Mouse (Mus musculus): ENCODE measurements at regions not wholly inside any gene's neighbourhood (a gene's known extent, or its start where the extent isn't known, plus 50 kb on each side); places are given as distances from the start of the nearest gene placed in this dataset.

DNA sequence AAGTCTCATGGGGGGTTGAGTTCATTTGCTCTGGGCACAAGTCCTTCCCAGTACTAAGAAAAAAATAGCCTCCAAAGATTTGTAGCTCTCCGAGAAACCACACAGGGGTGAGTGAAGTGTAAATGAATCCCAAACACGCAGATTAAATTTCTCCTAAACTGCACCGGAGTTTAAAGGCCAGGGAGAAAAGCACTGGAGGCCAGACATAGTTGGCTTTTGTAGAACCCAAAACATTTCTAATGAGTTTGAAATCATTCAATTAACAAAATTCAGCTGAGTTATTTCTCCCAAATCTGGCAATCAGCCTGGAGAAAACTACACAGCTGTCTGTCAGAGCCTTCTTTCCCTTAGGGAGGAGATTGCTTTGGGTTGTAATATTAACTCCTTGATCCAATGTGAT, 166.2 kb upstream of the Cdkn3 start:
- ATAC-seq (replicated peaks; ENCODE audit: low FRiP score): no peak
- Histone ChIP-seq H3K4me1 (replicated peaks; ENCODE audit: control insufficient read depth, insufficient read depth, low read length) (peaks cover 7% of the 10 kb centered on the region), H3K9me3 (ENCODE audit: control insufficient read depth, low read length) (no peaks in the 10 kb centered on the region), H3K27ac (ENCODE audit: low read depth, low read length) (no peak overlapping the region), H3K4me2 (no peak overlapping the region), H3K4me3 (ENCODE audit: low read depth, low read length) (no peak overlapping the region), H3K36me3 (ENCODE audit: control insufficient read depth, insufficient read depth, low read length) (no peaks in the 10 kb centered on the region), H3K9ac (ENCODE audit: low read depth, low read length) (no peak overlapping the region), H3K27me3 (replicated peaks; ENCODE audit: control insufficient read depth, insufficient read depth, low read length) (no peaks in the 10 kb centered on the region)
- no peak for DNase-seq (ENCODE audit: low spot score)
- WGBS: 78% methylated on average over 3 of the region's 3 CpGs

DNA sequence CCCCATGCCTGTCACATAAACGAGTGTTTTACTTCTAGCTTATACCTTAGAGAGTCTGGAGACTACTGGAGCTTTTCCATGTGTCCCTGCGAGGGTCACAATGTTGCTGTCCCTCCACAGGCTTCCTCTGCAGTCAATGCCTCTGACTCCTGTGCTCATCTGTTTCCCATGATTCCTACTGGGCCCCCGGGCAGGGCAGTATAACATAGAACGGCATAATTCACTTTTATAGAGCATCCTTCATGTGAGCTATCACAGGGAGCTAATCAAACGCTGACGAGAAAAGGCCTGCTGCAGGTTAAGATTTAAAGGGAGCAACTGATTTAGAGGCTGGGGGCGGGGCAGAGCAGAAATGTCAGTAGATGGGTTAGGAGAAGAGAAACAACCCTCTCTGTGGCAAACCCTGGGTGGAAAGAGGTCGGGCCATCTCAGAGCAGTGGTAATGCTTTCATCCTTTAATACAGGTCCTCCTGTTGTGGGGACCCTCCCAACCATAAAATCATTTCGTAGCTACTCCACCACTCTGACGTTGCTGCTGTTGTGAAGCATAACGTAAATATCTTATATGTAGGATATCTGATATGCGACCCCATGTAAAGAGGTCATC, 168.5 kb upstream of the Cdkn3 start:
- H3K9ac ChIP-seq (ENCODE audit: low read depth, low read length): no peak overlapping the region
- WGBS: 73% methylated on average over 12 of the region's 12 CpGs
- DNase-seq (ENCODE audit: low spot score): no peak
- no peaks in the 10 kb centered on the region for H3K27me3 ChIP-seq (replicated peaks; ENCODE audit: control insufficient read depth, insufficient read depth, low read length)
- no peak overlapping the region for H3K4me3 ChIP-seq (ENCODE audit: low read depth, low read length)
- no peaks in the 10 kb centered on the region for H3K9me3 ChIP-seq (ENCODE audit: control insufficient read depth, low read length)
- no peaks in the 10 kb centered on the region for H3K36me3 ChIP-seq (ENCODE audit: control insufficient read depth, insufficient read depth, low read length)
- no peak overlapping the region for H3K27ac ChIP-seq (ENCODE audit: low read depth, low read length)
- H3K4me2 ChIP-seq: no peak overlapping the region
- ATAC-seq (replicated peaks; ENCODE audit: low FRiP score): no peak
- H3K4me1 ChIP-seq (replicated peaks; ENCODE audit: control insufficient read depth, insufficient read depth, low read length): peaks cover 4% of the 10 kb centered on the region; the same call in 1 of the 2 replicates

DNA sequence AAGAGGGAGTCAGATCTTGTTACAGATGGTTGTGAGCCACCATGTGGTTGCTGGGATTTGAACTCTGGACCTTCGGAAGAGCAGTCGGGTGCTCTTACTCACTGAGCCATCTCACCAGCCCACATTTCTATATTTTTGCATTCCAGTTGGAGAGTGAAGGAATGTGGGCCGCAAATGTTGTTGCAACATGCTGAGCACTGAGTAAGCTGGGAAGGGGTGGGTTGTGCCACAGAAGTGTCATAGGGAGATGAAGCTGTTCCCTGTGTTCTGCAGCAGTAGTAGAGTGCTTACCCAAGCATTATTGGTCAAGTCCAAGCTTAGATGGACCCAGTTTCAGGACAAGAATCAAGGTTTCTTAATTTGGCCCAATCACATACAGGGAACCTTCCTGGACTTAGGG, 169.1 kb upstream of the Cdkn3 start:
- ATAC-seq (replicated peaks; ENCODE audit: low FRiP score): no peak
- Histone ChIP-seq H3K4me2 (no peak overlapping the region), H3K4me1 (replicated peaks; ENCODE audit: control insufficient read depth, insufficient read depth, low read length) (peaks cover 2% of the 10 kb centered on the region; the same call in 1 of the 2 replicates), H3K9me3 (ENCODE audit: control insufficient read depth, low read length) (no peaks in the 10 kb centered on the region), H3K27me3 (replicated peaks; ENCODE audit: control insufficient read depth, insufficient read depth, low read length) (no peaks in the 10 kb centered on the region), H3K9ac (ENCODE audit: low read depth, low read length) (no peak overlapping the region), H3K36me3 (ENCODE audit: control insufficient read depth, insufficient read depth, low read length) (no peaks in the 10 kb centered on the region), H3K4me3 (ENCODE audit: low read depth, low read length) (no peak overlapping the region), H3K27ac (ENCODE audit: low read depth, low read length) (no peak overlapping the region)
- 96% methylated on average over 3 of the region's 3 CpGs for WGBS
- DNase-seq (ENCODE audit: low spot score): no peak

DNA sequence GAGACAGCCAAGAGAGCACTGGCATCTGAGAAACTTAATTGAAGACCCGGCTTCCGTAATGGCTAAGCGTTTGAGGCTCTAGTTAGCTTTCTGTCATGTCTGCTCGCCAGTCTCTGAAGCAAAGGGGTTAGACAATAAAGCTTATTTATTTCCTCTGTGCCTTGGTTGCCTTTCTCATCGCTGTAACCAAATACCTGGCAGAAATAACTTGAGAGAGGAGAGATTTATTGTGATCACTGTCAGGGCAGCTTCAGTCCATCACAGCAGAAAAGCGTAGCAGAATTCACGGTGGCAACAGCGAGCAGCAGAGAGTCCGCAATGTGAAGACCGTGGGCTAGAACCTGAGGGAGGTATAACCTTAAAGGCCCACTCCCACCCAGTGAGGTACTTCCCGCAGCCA, 174.2 kb upstream of the Cdkn3 start:
- WGBS: 75% methylated on average over 11 of the region's 11 CpGs
- no peak overlapping the region for H3K4me2 ChIP-seq

DNA sequence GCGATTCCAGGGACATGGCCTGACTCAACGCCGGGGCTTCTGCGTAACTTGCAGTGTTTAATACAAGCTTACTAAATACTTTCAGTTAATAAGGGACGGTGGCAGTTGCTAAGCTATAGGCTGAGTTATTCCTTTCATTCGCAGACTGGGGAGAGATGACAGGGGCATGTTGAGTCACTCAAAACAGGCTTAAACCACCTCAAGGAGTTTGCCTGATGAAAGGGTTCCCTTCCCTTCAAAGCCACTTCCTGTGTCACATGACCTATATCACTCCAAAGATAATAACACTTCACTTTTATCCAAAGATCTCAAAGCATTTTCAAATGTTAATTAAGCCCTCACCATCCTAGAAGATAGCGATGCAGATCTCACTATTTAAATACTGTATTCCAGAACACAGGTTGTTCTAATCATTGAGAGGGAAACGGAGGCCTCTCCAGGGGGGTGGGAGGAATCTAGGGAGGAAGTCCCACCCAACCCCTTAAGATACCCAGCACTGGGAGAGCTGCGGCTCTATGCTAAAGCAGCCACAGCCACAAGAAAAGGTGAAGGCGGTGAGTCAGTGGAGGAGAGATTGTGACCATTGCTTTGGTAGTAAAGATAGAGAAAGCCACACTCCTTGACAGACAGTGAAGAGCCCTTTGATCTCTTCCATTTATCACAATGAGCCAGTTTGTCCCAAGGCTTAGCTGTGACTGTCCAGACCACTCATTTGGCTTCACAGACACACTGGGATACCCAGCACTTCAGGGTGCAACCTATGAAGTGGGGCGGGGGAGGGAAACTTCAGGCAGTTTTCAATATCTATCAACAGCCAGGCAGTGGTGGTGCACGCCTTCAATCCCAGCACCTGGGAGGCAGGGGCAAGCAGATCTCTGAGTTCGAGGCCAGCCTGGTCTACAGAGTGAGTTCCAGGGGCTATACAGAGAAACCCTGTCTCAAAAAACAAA, 182.0 kb upstream of the Cdkn3 start:
- Histone ChIP-seq H3K36me3 (ENCODE audit: control insufficient read depth, insufficient read depth, low read length) (no peaks in the 10 kb centered on the region), H3K9me3 (ENCODE audit: control insufficient read depth, low read length) (no peaks in the 10 kb centered on the region), H3K27me3 (replicated peaks; ENCODE audit: control insufficient read depth, insufficient read depth, low read length) (no peaks in the 10 kb centered on the region), H3K4me1 (replicated peaks; ENCODE audit: control insufficient read depth, insufficient read depth, low read length) (peaks cover 21% of the 10 kb centered on the region), H3K4me2 (peak overlapping the region; percentile 38), H3K27ac (ENCODE audit: low read depth, low read length) (peak overlapping the region; percentile 62; the same call in 1 of the 2 replicates), H3K4me3 (ENCODE audit: low read depth, low read length) (no peak overlapping the region), H3K9ac (ENCODE audit: low read depth, low read length) (no peak overlapping the region)
- peak; percentile 69 for ATAC-seq (replicated peaks; ENCODE audit: low FRiP score)
- 39% methylated on average over 13 of the region's 13 CpGs for WGBS
- no peak for DNase-seq (ENCODE audit: low spot score)

More for the DNA sequence above, 174.2 kb upstream of the Cdkn3 start:
- no peaks in the 10 kb centered on the region for H3K27me3 ChIP-seq (replicated peaks; ENCODE audit: control insufficient read depth, insufficient read depth, low read length)
- DNase-seq (ENCODE audit: low spot score) (no peak), ATAC-seq (replicated peaks; ENCODE audit: low FRiP score) (no peak)
- H3K9me3 ChIP-seq (ENCODE audit: control insufficient read depth, low read length): no peaks in the 10 kb centered on the region
- H3K4me3 ChIP-seq (ENCODE audit: low read depth, low read length): no peak overlapping the region
- H3K36me3 ChIP-seq (ENCODE audit: control insufficient read depth, insufficient read depth, low read length): no peaks in the 10 kb centered on the region
- no peaks in the 10 kb centered on the region for H3K4me1 ChIP-seq (replicated peaks; ENCODE audit: control insufficient read depth, insufficient read depth, low read length)
- H3K27ac ChIP-seq (ENCODE audit: low read depth, low read length): no peak overlapping the region
- no peak overlapping the region for H3K9ac ChIP-seq (ENCODE audit: low read depth, low read length)

DNA sequence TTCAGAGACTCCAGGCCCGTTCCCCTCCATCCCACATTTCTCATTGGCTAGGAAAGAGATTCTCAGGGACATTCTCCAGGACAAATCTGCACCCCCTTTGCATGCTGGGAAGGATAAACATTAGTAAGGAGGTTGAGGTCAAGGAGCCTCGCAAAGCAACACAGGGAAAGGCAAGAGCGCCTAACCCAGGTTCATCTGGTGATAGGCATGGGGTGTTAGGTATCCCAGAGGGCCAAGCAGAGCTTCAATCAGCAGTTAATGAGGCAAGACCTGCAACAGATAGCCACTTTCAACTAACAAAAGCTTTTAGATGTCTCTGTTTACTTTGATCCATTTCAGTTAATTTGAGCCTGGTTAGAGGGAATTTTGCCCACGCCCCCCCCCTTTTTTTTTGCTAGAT, 184.5 kb upstream of the Cdkn3 start:
- ATAC-seq (replicated peaks; ENCODE audit: low FRiP score): no peak
- Histone ChIP-seq H3K4me3 (ENCODE audit: low read depth, low read length) (no peak overlapping the region), H3K4me2 (no peak overlapping the region), H3K4me1 (replicated peaks; ENCODE audit: control insufficient read depth, insufficient read depth, low read length) (peaks cover 24% of the 10 kb centered on the region), H3K27me3 (replicated peaks; ENCODE audit: control insufficient read depth, insufficient read depth, low read length) (no peaks in the 10 kb centered on the region), H3K27ac (ENCODE audit: low read depth, low read length) (no peak overlapping the region), H3K9ac (ENCODE audit: low read depth, low read length) (no peak overlapping the region), H3K36me3 (ENCODE audit: control insufficient read depth, insufficient read depth, low read length) (no peaks in the 10 kb centered on the region), H3K9me3 (ENCODE audit: control insufficient read depth, low read length) (no peaks in the 10 kb centered on the region)
- DNase-seq (ENCODE audit: low spot score): no peak
- 57% methylated on average over 4 of the region's 4 CpGs for WGBS

DNA sequence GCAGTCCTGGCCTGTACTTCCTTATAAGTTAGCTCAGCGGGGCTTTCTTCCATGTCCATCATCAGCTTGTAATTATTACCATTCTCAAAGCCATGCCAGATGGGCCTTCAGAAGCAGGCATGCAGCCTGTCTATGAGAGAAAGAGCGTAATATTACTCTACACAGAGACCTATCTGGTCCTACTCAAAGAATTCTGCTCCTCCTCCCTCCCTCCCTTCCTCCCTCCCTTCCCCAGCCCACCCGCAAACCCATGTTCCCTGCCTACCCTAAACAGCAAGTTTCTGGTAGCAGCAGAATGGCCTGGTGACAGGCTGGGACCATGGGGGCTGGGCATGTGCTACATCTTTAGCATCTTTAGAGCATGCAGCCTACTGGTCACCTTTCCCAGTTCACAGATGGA, 184.9 kb upstream of the Cdkn3 start:
- Histone ChIP-seq H3K4me1 (replicated peaks; ENCODE audit: control insufficient read depth, insufficient read depth, low read length) (peaks cover 26% of the 10 kb centered on the region), H3K27ac (ENCODE audit: low read depth, low read length) (no peak overlapping the region), H3K9ac (ENCODE audit: low read depth, low read length) (no peak overlapping the region), H3K36me3 (ENCODE audit: control insufficient read depth, insufficient read depth, low read length) (no peaks in the 10 kb centered on the region), H3K4me3 (ENCODE audit: low read depth, low read length) (no peak overlapping the region), H3K9me3 (ENCODE audit: control insufficient read depth, low read length) (no peaks in the 10 kb centered on the region), H3K27me3 (replicated peaks; ENCODE audit: control insufficient read depth, insufficient read depth, low read length) (no peaks in the 10 kb centered on the region), H3K4me2 (no peak overlapping the region)
- DNase-seq (ENCODE audit: low spot score): no peak
- 70% methylated on average over 3 of the region's 3 CpGs for WGBS
- no peak for ATAC-seq (replicated peaks; ENCODE audit: low FRiP score)

DNA sequence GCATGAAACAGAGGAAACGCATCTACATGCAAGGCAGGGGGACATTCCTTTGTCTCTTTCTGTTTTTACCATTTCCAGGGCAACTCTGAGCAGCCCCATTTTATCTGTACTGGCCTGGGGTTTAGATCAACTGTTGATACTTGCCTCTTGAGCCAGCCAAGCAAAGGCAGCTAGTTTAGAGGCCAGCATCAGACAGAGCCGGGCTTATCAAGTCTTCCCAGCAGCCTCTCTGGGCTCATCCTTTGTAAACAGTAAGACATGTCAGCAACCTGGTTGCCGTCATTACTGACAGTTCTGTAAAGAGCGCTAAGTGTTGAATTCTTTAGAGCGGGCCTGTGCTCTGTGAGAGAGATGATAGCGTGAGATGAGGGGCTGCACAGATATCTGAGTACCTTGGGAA, 182.9 kb upstream of the Bmp4 start:
- 13% methylated on average over 6 of the region's 6 CpGs for WGBS
- Histone ChIP-seq H3K27ac (ENCODE audit: low read depth, low read length) (peak overlapping the region; percentile 79), H3K4me1 (replicated peaks; ENCODE audit: control insufficient read depth, insufficient read depth, low read length) (peaks cover 29% of the 10 kb centered on the region), H3K36me3 (ENCODE audit: control insufficient read depth, insufficient read depth, low read length) (no peaks in the 10 kb centered on the region), H3K9ac (ENCODE audit: low read depth, low read length) (peak overlapping the region; percentile 28; the same call in 1 of the 2 replicates), H3K4me3 (ENCODE audit: low read depth, low read length) (no peak overlapping the region), H3K9me3 (ENCODE audit: control insufficient read depth, low read length) (no peaks in the 10 kb centered on the region), H3K4me2 (peak overlapping the region; percentile 33), H3K27me3 (replicated peaks; ENCODE audit: control insufficient read depth, insufficient read depth, low read length) (no peaks in the 10 kb centered on the region)
- DNase-seq (ENCODE audit: low spot score) (no peak), ATAC-seq (replicated peaks; ENCODE audit: low FRiP score) (peak; percentile 92)

Measured in liver, embryonic 11.5 days (tissue).